Mouse (Mus musculus) brain, embryonic 14.5 days (tissue): Measurements from ENCODE around the gene Ttc28.

Source experiments
- CTCF ChIP-seq: fragments of 200-500 bp; IDR thresholded peaks from 2 replicates; pipeline ENCODE4 v1.5.1; 2012; ENCODE audit warnings: inconsistent platforms, mild to moderate bottlenecking, moderate library complexity, borderline replicate concordance; ENCODE audit not compliant: insufficient read depth, insufficient read length; ENCODE audit errors: extremely low read depth
- POLR2A ChIP-seq: fragments of 200-500 bp; IDR thresholded peaks from 2 replicates; pipeline ENCODE4 v1.6.1; 2012; ENCODE audit warnings: mild to moderate bottlenecking, inconsistent platforms, borderline replicate concordance; ENCODE audit not compliant: poor library complexity, insufficient read depth, insufficient read length, severe bottlenecking; ENCODE audit errors: extremely low read depth

- TF ChIP-seq CTCF (no peak), POLR2A (no peak)
These were observed 390.8 kb downstream of the Ttc28 start for GRCm38 (mm10) chr5:111270246-111271002.
